Comparison of ENCODE assay signal across 8 mouse cellular contexts in the genomic region with DNA sequence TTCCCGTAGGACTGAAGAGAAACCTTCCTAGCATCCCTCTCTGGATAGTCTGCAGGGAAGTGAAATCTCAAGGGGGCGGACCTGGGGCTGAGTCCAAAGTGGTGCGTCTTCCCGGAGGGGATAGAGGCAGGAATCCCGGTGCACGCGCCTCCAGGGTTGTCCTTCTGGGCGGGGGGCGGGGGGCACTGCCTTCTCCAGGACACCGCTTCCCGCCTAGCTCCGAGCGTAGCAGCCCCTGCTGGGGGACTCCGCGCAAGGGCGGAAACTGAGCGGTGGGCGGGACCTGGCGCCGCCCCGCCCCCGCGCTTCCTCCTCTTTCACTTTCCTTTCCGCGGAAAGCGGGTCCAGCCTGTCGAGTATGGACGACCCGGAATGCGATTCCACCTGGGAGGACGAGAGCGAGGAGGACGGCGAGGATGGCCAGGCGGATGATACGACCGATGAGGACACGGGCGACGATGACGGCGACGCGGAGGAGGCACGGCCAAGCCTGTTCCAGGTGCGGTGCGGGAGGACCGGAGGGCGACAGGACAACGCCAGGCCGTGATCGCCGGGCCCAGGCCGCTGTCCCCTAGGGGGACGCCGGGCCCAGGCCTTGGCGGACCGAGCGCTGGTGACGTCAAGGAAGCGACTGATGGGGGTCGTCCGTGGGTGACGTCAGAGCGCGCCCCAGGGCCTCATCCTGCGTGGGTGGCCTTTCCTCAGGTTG. TPM values are rescaled to one million over a fixed set of nuclear protein-coding genes. Genes with fewer than 3 reads are reported as not detected.
DNase-seq lines count a peak whose midpoint lies in the region; ATAC-seq and TF ChIP-seq lines count a peak whose summit lies in the region.

TSS of gene Ogfr (plus strand) at position 123 of the 709 bp plus-strand sequence.

- peak; percentile 53 for TF ChIP-seq CTCF in forebrain, postnatal 0 days (IDR thresholded peaks at IDR 0.05; ENCODE audit: low read depth)
- TF ChIP-seq CTCF in testis, adult 2 months (IDR thresholded peaks at IDR 0.05; ENCODE audit: control insufficient read depth, insufficient read depth, insufficient replicate concordance, low read depth, low read length): no peak

- WGBS in forebrain, postnatal 0 days: 0% methylated on average over 67 of the region's 67 CpGs
- WGBS in neural tube, embryonic 14.5 days: under 1% methylated on average over 50 of the region's 67 CpGs

- H3K9ac ChIP-seq in ES-E14 (ENCODE audit: insufficient read depth, low read depth, low read length, poor library complexity, severe bottlenecking): peak within 1 kb of the TSS; percentile 94
- H3K9ac ChIP-seq in forebrain, postnatal 0 days: peak within 1 kb of the TSS; percentile 97
- H3K9ac ChIP-seq in neural tube, embryonic 14.5 days (replicated peaks; ENCODE audit: low read depth, low read length): peak within 1 kb of the TSS; percentile 91

- H3K27me3 ChIP-seq in forebrain, postnatal 0 days (ENCODE audit: insufficient read depth, low read length): no peaks in the 10 kb centered on the region
- no peaks in the 10 kb centered on the region for H3K27me3 ChIP-seq in neural tube, embryonic 14.5 days (ENCODE audit: control insufficient read depth, insufficient read depth, low read length)
- H3K27me3 ChIP-seq in testis, adult 2 months (ENCODE audit: control insufficient read depth, insufficient read depth, low read length): no peaks in the 10 kb centered on the region

- H3K36me3 ChIP-seq in ES-E14 (ENCODE audit: control insufficient read depth, insufficient read depth, low read length, poor library complexity, severe bottlenecking): peaks cover 37% of the 10 kb centered on the region
- peaks cover 53% of the 10 kb centered on the region for H3K36me3 ChIP-seq in forebrain, postnatal 0 days (ENCODE audit: insufficient read depth)
- H3K36me3 ChIP-seq in neural tube, embryonic 14.5 days (ENCODE audit: control insufficient read depth, insufficient read depth, low read length): peaks cover 33% of the 10 kb centered on the region
- H3K36me3 ChIP-seq in testis, adult 2 months (ENCODE audit: control insufficient read depth, insufficient read depth, low read length): no peaks in the 10 kb centered on the region; the same call in 1 of the 2 replicates

- intact Hi-C loops in heart, postnatal 36 days (cut with DNase I): no loop called here

- H3K4me3 ChIP-seq in ES-E14 (ENCODE audit: insufficient read depth in 1 of 2, low read depth in 1 of 2, low read length in 2 of 2, poor library complexity in 1 of 2, severe bottlenecking in 1 of 2): peak within 1 kb of the TSS; percentile 81 to 93
- peak within 1 kb of the TSS; percentile 98 for H3K4me3 ChIP-seq in forebrain, postnatal 0 days (ENCODE audit: low read depth, low read length)
- H3K4me3 ChIP-seq in neural tube, embryonic 14.5 days (ENCODE audit: low read depth, low read length): peak within 1 kb of the TSS; percentile 86
- H3K4me3 ChIP-seq in testis, adult 2 months (ENCODE audit: control insufficient read depth, low read depth, low read length): peak within 1 kb of the TSS; percentile 92

- in situ Hi-C loops in ES-E14 (cut with MboI; ENCODE audit: low sequenced_read_pairs in 2 of 2, unreplicated experiment in 2 of 2): no loop called here

- H3K9me3 ChIP-seq in ES-E14 (ENCODE audit: control insufficient read depth, insufficient read depth, low read depth, low read length): no peaks in the 10 kb centered on the region
- H3K9me3 ChIP-seq in forebrain, postnatal 0 days (ENCODE audit: low read length): no peaks in the 10 kb centered on the region
- no peaks in the 10 kb centered on the region for H3K9me3 ChIP-seq in neural tube, embryonic 14.5 days (ENCODE audit: control insufficient read depth, low read length)

- no peaks in the 10 kb centered on the region; a peak in 1 of 4 replicates for H3K4me1 ChIP-seq in ES-E14 (ENCODE audit: control insufficient read depth in 2 of 2, insufficient read depth in 2 of 2, low read length in 2 of 2, poor library complexity in 1 of 2)
- 0 out of 2 replicates have a peak, but pooled peaks cover 7% of the 10 kb centered on the region for H3K4me1 ChIP-seq in forebrain, postnatal 0 days (ENCODE audit: insufficient read depth)
- peaks cover 8% of the 10 kb centered on the region for H3K4me1 ChIP-seq in neural tube, embryonic 14.5 days (ENCODE audit: control insufficient read depth, insufficient read depth, low read length)
- peaks cover 3% of the 10 kb centered on the region for H3K4me1 ChIP-seq in testis, adult 2 months (ENCODE audit: control insufficient read depth, insufficient read depth, low read length)

- peak within 1 kb of the TSS; percentile 63; the same call in 1 of the 2 replicates for H3K27ac ChIP-seq in ES-E14 (ENCODE audit: insufficient read depth, low read depth, low read length, poor library complexity, severe bottlenecking)
- H3K27ac ChIP-seq in forebrain, postnatal 0 days (ENCODE audit: low read depth, low read length): peak within 1 kb of the TSS; percentile 93
- peak within 1 kb of the TSS; percentile 95 for H3K27ac ChIP-seq in neural tube, embryonic 14.5 days (ENCODE audit: low read depth, low read length)
- H3K27ac ChIP-seq in testis, adult 2 months (ENCODE audit: control insufficient read depth, insufficient read depth, low read depth, low read length): peak within 1 kb of the TSS; percentile 88

- TF ChIP-seq POLR2A in testis, adult 2 months (IDR thresholded peaks at IDR 0.05; ENCODE audit: control insufficient read depth, low read depth, low read length): peak; percentile 65; the same call in 1 of the 2 replicates

- ATAC-seq in forebrain, postnatal 0 days: peak; percentile 93
- peak; percentile 92 for ATAC-seq in neural tube, embryonic 14.5 days (ENCODE audit: low read depth)

- H3K4me2 ChIP-seq in forebrain, postnatal 0 days (ENCODE audit: low read depth): peak within 1 kb of the TSS; percentile 69
- H3K4me2 ChIP-seq in neural tube, embryonic 14.5 days (ENCODE audit: low read depth, low read length): peak within 1 kb of the TSS; percentile 76

- peak; percentile 60 for DNase-seq in ES-E14 (ENCODE audit: low read depth, low spot score)
- DNase-seq in cerebellum, adult 18-20 months: peak; percentile 74 to 82
- DNase-seq in forebrain, postnatal 0 days: peak; percentile 90
- peak; percentile 83 to 89 for DNase-seq in heart, postnatal 36 days
- peak; percentile 70 to 84 for DNase-seq in layer of hippocampus, adult 18-20 months (ENCODE audit: low spot score in 2 of 2)
- DNase-seq in lung, adult 18-20 months: peak; percentile 79 to 82

TF ChIP-seq in ES-E14, 5 proteins besides CTCF, POLR2A, EP300 and RAD21:
- TF ChIP-seq CHD2 (IDR thresholded peaks at IDR 0.05; ENCODE audit: low read depth, low read length) (no peak), HCFC1 (IDR thresholded peaks at IDR 0.05; ENCODE audit: borderline replicate concordance, insufficient read depth, low read length) (no peak), MAFK (IDR thresholded peaks at IDR 0.05; ENCODE audit: insufficient read depth, low read depth, low read length) (no peak), ZC3H11A (IDR thresholded peaks at IDR 0.05; ENCODE audit: borderline replicate concordance, low read depth, low read length) (no peak), ZNF384 (IDR thresholded peaks at IDR 0.05; ENCODE audit: low read depth, low read length) (no peak)

RNA-seq across cellular contexts. Expression of gene Ogfr, which starts in this region (rescaled TPM):
- total RNA-seq in ES-E14 (2012; rRNA removed): 31.5 and 39.2 TPM in 2 replicates
- total RNA-seq in forebrain, postnatal 0 days (2014; rRNA removed): 116 and 127 TPM in 2 replicates
- 84.7 and 86.0 TPM in 2 replicates for polyA plus RNA-seq in forebrain, postnatal 0 days (2015; fragmentation: Nextera tagmentation; extraction: Ambion mirVana)
- 10 to 100 TPM; 35.1 to 39.6 TPM for total RNA-seq in heart, postnatal 36 days (2021)
- total RNA-seq in layer of hippocampus, adult 18-20 months (2021): 10 to 100 TPM; 35.5 to 37.1 TPM
- 87.9 and 92.3 TPM in 2 replicates for polyA plus RNA-seq in neural tube, embryonic 14.5 days (2014; fragmentation: Nextera tagmentation; extraction: Ambion mirVana)
- polyA plus RNA-seq in testis, adult 2 months (2012; rRNA removed): 13.7 and 20.0 TPM in 2 replicates

Comparison
In these comparisons a context has a peak if more than half of its experiments do, and no peak if none do; other contexts are left out.
1. Peak in every context shown above with its lines: DNase-seq, ATAC-seq, H3K4me3 ChIP-seq and H3K27ac ChIP-seq.